Mouse (Mus musculus) left cerebral cortex, postnatal 36 days (tissue): ENCODE measurements around the gene Rer1. TPM values are rescaled to one million over a fixed set of nuclear protein-coding genes. Genes with fewer than 3 reads are reported as not detected.

ENCODE experiments used
- DNase-seq, 2 experiments: peaks; one replicate each; pipeline ENCODE4 v3.0.0; 2021 to 2022; ENCODE audit warnings: low spot score in 2 of 2, mixed read lengths in 1 of 2
- intact Hi-C: fragments of 180-260 bp; cut with DNase I; formaldehyde crosslinking; loops from one replicate; pipeline ENCODE4 v1.15.1; 2025
- total RNA-seq, 2 experiments: library from RNA; stranded (reverse); gene quantifications; 2 replicates each; pipeline ENCODE4 v1.2.3; 2021

Rer1 gene
- total RNA-seq, 2 experiments from 2014 or later, result 65.6 to 67.3 TPM

- DNase-seq, result no peak
- intact Hi-C loops, result no loop called here
Observed at GRCm38 (mm10) chr4:155118278-155118677, 32.1 kb upstream of the Rer1 start.

DNA sequence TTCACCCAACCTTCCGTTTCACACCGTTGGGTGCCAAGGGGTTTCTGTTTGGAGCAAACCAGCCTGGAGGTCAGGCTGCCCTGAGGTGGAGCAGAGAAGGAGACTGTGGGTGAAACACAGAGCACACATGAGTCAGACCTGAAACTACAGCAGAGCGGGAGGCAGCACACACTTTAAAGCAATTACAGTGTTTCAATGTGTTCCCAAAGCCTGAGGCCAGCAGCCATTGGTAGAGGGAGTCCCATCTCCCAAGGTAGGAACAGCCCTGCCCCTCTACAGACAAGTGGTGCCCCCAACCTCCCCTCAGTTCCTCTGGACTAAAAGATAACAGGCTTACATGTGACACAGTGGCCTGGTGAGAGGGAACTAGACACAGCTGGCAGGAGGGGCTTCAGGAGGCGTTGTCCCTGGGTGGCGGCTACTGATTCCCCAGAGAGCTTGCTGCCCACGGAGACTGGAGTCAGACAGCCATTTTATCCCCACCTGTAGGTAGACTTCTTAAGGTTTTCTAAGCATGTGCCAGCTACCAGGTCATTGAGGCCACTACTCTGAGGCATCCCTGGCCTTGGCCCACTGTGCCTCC is 31.3 kb upstream of the Rer1 start:
- no peak for DNase-seq
- intact Hi-C loops, result no loop called here

DNA sequence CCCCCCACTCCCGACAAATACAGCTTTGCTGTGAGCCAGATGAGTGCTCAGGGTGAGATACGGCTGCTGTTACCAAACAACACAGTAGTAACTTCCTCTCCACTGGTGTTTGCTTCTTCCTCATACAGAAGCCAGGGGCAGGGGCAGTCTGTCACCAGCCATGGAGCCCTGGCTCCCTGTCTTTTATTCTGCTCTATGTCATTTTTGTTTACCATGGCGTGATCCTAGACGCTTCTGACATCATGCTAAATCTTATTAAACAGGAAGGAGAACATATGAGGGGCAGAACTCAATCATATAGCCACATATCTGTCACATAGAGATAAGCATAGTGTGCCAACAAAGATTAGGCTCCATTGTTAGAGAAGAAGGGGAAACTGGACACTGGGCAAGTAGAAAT is 30.4 kb upstream of the Rer1 start:
- intact Hi-C loops, result no loop called here
- DNase-seq, result no peak

DNA sequence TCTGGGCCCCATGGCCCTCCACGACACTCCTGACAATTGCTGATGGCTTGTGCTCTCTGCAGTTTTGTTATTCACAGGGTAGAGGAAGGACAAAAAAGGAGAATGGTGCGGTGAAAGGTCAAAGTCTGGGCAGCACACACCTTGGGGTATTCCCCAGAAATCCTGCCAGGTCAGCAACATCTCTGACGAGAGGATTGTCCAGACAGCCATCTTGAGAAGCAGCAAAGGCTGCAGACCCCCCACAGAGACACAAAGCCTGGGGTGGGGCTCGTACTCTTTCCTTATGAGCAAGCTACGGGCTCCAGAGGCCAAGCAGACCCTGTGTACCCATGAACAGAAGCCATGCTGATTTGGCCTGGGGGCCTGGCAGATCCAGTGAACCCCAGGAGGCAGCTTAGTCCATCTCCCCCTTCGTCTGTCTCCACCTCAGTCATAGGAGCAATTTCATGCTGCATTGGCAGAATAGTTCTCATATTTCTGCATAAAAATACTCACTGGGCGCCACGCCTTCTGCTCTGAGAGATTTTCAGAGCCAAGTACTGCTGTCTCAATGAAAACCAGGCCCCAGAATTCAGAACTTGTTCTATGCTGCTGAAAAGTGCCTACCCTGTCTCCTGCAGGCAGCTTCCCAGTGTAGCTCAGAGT is 27.7 kb upstream of the Rer1 start:
- peak in 1 of 2 experiments; percentile 37 for DNase-seq
- intact Hi-C loops, result no loop called here

GRCm38 (mm10) chr4:155109471-155109870 is 23.3 kb upstream of the Rer1 start:
- intact Hi-C loops, result no loop called here
- DNase-seq, result no peak

DNA sequence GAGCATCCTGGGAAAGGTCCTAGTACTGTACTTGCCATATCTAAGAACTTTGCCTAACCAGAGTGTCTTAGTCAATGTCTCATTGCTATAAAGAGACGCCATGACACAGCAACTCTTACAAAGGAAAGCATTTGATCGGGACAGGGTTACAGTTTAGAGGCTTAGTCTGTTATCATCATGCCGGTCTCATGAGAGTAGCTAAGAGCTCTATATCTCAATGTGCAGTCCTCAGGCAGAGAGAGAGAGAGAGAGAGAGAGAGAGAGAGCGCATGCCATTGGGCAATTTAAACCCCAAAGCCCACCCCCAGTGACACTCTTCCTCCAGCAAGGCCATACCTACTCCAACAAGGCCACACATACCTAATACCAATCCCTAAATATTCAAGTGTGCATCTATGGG is 21.7 kb upstream of the Rer1 start:
- intact Hi-C loops, result no loop called here
- DNase-seq, result no peak

DNA sequence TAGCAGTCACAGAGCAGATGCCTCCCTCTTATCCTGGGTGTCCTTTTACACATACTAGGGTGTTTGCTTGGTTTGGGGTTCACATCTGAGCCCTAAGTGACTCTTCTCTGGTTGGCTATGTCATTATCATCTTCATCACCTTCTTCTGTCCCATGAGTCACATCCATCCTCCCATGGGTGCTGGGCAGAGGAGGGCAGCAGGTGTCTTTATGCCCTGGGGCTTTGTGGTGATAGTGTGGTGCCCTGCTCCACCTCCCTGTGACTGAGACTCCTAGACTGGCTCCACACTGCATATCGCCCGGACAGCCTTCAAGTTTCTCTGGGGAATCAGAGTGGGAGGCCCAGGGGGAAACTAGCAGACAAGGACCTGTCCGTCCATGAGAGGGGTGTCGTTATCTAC is 12.4 kb upstream of the Rer1 start:
- intact Hi-C loops, result loop anchor here (5.0 kb wide), 1 partner anchor 54 kb away; no protein-coding TSS in a partner anchor
- DNase-seq, result no peak

- intact Hi-C loops, result loop anchor here (5.0 kb wide), 1 partner anchor 55 kb away; no protein-coding TSS in a partner anchor
- DNase-seq, result no peak
Observed at GRCm38 (mm10) chr4:155097452-155097851, 11.3 kb upstream of the Rer1 start.

DNA sequence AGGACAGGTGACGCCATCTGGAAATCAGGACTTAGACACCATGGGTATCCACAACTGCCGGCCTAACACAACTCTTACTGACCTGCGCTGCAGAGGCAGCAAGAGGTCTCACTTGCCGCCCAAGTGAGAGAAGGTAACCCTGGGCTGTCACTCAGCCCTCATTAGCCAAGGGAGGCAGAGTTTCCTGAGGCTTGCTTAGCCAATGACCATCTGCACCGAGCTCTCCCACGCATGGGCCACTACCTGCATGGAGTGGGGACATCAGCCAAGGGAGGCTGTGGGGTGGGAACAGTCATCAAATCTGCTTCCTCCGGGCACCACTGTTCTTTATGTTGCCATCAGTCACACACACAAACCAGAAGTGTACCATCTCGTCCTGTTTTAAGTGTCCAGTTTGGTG is 9.8 kb upstream of the Rer1 start:
- intact Hi-C loops, result loop anchor here (1.0 to 5.0 kb wide), 2 partner anchors 56 to 153 kb away; partner anchors contain the start of gene Faap20
- no peak for DNase-seq

DNA sequence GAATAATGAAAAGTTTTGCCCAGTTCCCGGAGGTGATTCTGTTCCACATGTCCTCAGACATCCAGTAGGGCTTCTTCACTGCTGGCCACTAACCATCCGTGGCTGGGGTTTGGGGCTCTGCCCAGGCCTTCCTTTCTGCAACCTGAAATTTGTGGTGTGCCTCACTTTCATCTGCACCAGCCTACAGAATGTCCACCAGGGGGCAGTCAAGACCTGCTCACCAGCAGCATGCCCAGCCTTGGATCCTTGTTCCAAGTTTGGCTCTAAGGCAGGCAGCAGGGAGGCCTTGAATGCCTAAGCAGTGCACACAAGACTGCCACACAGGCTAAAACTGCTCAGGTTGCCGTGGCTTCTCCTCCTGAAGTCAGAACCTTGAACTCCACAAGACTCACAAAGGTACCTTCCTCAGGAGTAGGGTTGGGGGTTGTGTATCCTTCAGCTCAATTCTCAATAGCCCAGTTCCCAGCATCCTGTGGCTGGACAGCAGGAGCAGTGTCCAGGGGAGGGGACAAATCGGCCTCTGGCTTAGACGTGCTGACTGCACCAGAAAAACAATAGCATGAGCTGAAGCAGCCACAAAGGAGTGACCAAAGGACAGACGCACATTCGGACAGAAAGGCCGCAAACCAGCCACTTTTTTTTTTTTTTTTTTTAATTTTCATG is 9.2 kb upstream of the Rer1 start:
- intact Hi-C loops, result loop anchor here (1.0 to 5.0 kb wide), 2 partner anchors 57 to 154 kb away; partner anchors contain the start of gene Faap20
- peak; percentile 82 to 85 for DNase-seq

DNA sequence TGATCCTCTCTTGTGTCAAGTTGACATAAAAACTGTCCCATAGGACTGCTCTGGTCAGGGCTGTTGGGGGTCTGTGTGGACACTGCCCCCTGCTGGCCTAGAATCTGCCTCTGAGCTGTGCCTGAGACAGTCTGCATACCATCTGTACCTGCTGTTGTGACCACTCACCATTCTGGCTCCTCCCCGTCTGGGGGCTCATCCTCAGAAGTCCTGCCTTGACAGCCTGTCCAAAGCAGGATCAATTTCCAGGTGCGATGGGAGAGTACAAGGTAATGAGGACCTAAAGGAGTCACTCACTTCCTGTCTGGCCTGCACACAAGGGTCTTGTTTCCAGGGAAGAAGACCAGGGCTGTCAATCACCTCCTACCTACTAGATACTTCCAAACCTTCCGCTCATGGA is 8.4 kb upstream of the Rer1 start:
- no peak for DNase-seq
- intact Hi-C loops, result no loop called here

- intact Hi-C loops, result no loop called here
- DNase-seq, result no peak
Observed at GRCm38 (mm10) chr4:155093431-155094149, 7.4 kb upstream of the Rer1 start.

GRCm38 (mm10) chr4:155092718-155093430 is 6.7 kb upstream of the Rer1 start:
- no peak for DNase-seq
- intact Hi-C loops, result no loop called here

- intact Hi-C loops, result no loop called here
- no peak for DNase-seq
Observed at GRCm38 (mm10) chr4:155090688-155091449, 4.7 kb upstream of the Rer1 start.

- no peak for DNase-seq
- intact Hi-C loops, result no loop called here
Observed at GRCm38 (mm10) chr4:155090147-155090546, 4.0 kb upstream of the Rer1 start.

DNA sequence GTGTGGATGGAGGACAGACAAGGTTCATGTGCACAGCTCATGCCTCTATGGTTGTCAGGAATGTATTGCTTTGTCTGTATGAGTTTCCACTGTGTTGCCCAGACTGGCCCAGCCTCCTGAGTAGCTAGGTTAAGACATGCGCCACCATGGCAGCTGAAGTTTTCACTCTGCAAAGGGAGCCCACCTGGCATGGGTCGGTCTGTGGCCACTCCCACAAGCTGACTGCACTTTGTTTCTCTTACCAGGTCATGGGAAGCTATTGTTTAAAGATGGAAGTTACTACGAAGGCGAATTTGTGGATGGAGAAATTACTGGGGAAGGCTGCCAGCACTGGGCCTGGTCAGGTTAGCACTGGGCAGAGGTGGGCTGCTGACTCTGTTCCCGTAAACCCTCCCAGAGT is 3.1 kb upstream of the Rer1 start:
- no peak for DNase-seq
- intact Hi-C loops, result loop anchor here (5.0 kb wide), 1 partner anchor 218 kb away; no protein-coding TSS in a partner anchor

DNA sequence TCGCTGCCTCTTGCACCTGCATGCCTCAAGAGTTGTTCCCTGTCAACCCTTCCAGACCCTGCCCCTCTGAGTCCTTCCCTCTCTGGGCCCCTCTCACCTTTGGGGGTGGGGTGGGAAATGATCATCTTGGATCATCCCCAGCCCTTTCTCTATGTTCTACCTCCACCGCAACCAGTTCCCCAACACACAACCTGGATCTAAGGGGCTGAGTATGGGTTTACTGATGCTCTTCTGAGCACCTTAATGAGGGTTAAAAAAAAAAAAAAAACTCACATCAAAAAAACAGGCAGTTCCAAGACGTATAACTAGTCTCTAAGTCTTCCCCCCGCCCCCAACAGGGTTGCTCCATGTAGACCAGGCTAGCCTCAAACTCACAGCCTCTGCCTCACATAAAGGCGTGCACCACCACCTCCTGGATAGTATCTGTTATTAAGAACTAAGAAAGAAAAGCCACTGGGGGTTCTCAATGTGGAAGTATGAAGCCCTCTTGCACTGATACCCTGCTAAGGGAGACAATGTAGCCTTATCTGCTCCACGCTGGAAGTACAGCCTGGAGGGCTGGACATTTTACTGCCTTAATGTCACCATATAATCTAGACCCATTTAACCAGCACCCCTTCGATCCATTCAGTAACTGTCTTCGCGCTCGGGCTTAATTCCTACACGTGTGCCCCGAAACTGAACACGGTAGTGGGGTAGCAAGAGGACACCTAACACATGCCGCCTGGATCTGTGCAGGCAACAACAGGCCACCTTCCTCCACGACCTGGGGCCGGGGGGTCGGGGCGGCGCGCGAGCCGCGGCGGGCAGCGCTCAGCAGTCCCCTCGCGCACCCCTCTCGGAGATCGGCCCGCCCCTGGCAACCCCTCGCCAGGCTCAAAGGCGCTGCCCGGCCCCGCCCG is 725 bp downstream of the Rer1 start:
- intact Hi-C loops, result loop anchor here (5.0 kb wide), 1 partner anchor 222 kb away; no protein-coding TSS in a partner anchor
- DNase-seq, result no peak

DNA sequence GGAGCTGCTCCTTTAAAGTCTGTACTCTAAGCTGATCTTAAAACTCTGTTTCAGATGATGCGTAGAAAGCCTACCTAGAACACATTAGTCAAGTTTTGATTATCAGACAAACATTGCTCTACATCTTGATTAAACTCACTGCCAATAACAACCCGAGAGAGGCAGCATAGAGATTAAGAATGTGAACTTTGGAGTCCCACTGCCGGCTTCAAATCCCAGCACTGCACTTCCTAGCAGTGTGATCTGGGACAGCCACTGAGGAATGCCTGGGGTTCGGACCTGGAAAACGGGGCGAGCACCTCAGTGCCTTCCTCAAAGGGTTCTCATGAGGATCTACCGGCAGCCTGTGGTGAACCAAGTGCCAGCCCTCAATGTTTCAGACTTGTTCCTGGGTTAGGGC is 1.8 kb downstream of the Rer1 start:
- DNase-seq, result no peak

More for the DNA sequence above, 1.8 kb downstream of the Rer1 start:
- intact Hi-C loops, result no loop called here
